Mouse (Mus musculus): ENCODE data around the gene Gpr4.

DNA sequence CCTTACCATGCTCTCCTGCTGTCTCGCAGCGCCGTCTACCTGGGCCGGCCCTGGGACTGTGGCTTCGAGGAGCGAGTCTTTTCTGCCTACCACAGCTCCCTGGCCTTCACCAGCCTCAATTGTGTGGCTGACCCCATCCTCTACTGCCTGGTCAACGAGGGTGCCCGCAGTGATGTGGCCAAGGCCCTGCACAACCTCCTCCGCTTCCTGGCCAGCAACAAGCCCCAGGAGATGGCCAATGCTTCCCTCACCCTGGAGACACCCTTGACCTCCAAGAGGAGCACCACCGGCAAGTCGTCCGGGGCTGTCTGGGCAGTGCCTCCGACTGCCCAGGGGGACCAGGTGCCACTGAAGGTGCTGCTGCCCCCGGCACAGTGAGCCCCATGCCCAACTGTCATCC is 10.5 kb downstream of the Gpr4 start:
- TF ChIP-seq CTCF (conservative IDR thresholded peaks at IDR 0.05; ENCODE audit: low read length) (no peak), POU5F1 (IDR thresholded peaks at IDR 0.05; ENCODE audit: borderline replicate concordance, low read length) (no peak)

Measured in E14TG2a.4 (cell line).